Mouse (Mus musculus): ENCODE measurements at regions not wholly inside any gene's neighbourhood (a gene's known extent, or its start where the extent isn't known, plus 50 kb on each side); places are given as distances from the start of the nearest gene placed in this dataset.

GRCm38 (mm10) chr9:72217296-72218028, 57.2 kb upstream of the Zfp280d start:
- DNase-seq (ENCODE audit: extremely low spot score), result no peak

- DNase-seq (ENCODE audit: extremely low spot score), result no peak
These were observed 55.9 kb upstream of the Zfp280d start for GRCm38 (mm10) chr9:72218736-72219135.

GRCm38 (mm10) chr9:72219892-72220291, 54.8 kb upstream of the Zfp280d start:
- no peak for DNase-seq (ENCODE audit: extremely low spot score)

- no peak for DNase-seq (ENCODE audit: extremely low spot score)
These were observed 53.3 kb upstream of the Zfp280d start for GRCm38 (mm10) chr9:72221333-72221732.
